Mouse (Mus musculus): ENCODE results near the gene Nynrin. TPM values are rescaled to one million over a fixed set of nuclear protein-coding genes. Genes with fewer than 3 reads are reported as not detected.
A peak's percentile ranks its signal among the peaks of the same experiment; 100 is the strongest.

Gene Nynrin
- polyA plus RNA-seq (2012; rRNA removed), result 2.5 and 3.0 TPM in 2 replicates

- peak within 1 kb of the TSS; percentile 40 for H3K27ac ChIP-seq (ENCODE audit: insufficient read depth, low read length)
- no peak for DNase-seq (ENCODE audit: low read depth in 1 of 2, low spot score in 2 of 2)
- peak within 1 kb of the TSS; percentile 47; the same call in 1 of the 2 replicates for H3K4me3 ChIP-seq (ENCODE audit: extremely low read depth, insufficient read depth, insufficient read length)
- no peaks in the 10 kb centered on the region for H3K36me3 ChIP-seq (ENCODE audit: control insufficient read depth, insufficient read depth, low read length)
- H3K4me1 ChIP-seq (ENCODE audit: control insufficient read depth, insufficient read depth, insufficient read length), result no peaks in the 10 kb centered on the region; the same call in 1 of the 2 replicates
- H3K27me3 ChIP-seq (ENCODE audit: control insufficient read depth, insufficient read depth, low read length), result peaks cover 4% of the 10 kb centered on the region
- TF ChIP-seq POLR2A (IDR thresholded peaks at IDR 0.05; ENCODE audit: low read depth, low read length) (no peak), CTCF (IDR thresholded peaks at IDR 0.05; ENCODE audit: extremely low read depth, insufficient read depth, insufficient read length, insufficient replicate concordance) (no peak)
- WGBS, result 7% methylated on average over 32 of the region's 33 CpGs
Observed at GRCm38 (mm10) chr14:55853621-55854285, at the start of gene Nynrin. Nynrin (plus strand) TSS chr14:55854010.

DNA sequence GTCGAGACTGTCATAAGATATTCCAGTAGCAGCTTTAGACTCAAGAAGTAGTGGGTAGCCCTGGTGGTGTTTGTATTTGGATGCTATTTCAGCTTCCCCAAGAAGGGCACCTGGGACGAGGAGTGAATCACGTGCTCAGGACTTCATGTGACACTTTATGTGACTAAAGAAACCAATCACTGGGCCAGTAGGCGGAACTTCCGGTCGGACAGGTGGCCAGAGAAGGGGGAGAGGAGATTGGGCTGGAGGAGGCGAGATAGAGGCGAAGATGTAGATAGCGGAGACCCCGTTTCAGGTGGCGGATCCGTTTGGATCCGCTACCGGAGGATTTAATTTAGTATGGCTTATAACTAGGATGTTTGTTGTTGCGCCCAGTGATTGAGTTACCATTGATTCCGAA is 38.9 kb upstream of the Nynrin start:
- Histone ChIP-seq H3K4me1 (ENCODE audit: control insufficient read depth, insufficient read depth, insufficient read length) (no peaks in the 10 kb centered on the region), H3K36me3 (ENCODE audit: control insufficient read depth, insufficient read depth, low read length) (no peaks in the 10 kb centered on the region), H3K4me3 (ENCODE audit: extremely low read depth, insufficient read depth, insufficient read length) (peak overlapping the region; percentile 16; the same call in 1 of the 2 replicates), H3K27ac (ENCODE audit: insufficient read depth, low read length) (no peak overlapping the region), H3K27me3 (ENCODE audit: control insufficient read depth, insufficient read depth, low read length) (peaks cover 2% of the 10 kb centered on the region; the same call in 1 of the 2 replicates)
- TF ChIP-seq CTCF (IDR thresholded peaks at IDR 0.05; ENCODE audit: extremely low read depth, insufficient read depth, insufficient read length, insufficient replicate concordance) (no peak), POLR2A (IDR thresholded peaks at IDR 0.05; ENCODE audit: low read depth, low read length) (no peak)
- WGBS, result 27% methylated on average over 16 of the region's 16 CpGs
- DNase-seq (ENCODE audit: low read depth in 1 of 2, low spot score in 2 of 2), result peak in 1 of 2 experiments; percentile 34

DNA sequence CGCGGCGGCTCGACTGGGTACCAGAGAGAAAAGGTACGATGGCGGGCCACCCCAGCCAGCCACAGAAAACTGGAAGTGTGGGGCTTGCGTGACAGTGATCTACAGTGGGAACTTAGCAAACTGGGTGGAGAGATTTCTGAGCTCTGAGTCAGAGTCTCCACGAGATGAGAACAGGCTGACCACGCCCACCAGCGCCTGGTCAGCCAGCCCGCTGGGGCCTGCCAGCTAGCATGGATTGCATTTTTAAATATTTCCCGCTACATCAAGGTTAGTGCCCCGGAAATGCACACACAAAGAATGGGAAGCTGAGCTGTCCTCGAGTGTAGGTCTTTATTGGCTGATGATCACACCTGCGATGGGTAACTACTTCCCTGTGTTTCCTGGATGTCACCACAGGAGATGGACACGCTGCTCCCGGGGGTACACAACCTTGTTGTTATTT is 38.5 kb upstream of the Nynrin start:
- no peaks in the 10 kb centered on the region for H3K4me1 ChIP-seq (ENCODE audit: control insufficient read depth, insufficient read depth, insufficient read length)
- H3K27ac ChIP-seq (ENCODE audit: insufficient read depth, low read length), result no peak overlapping the region
- peaks cover 2% of the 10 kb centered on the region; the same call in 1 of the 2 replicates for H3K27me3 ChIP-seq (ENCODE audit: control insufficient read depth, insufficient read depth, low read length)
- no peak overlapping the region; the same call in 1 of the 2 replicates for H3K4me3 ChIP-seq (ENCODE audit: extremely low read depth, insufficient read depth, insufficient read length)
- no peak for TF ChIP-seq CTCF (IDR thresholded peaks at IDR 0.05; ENCODE audit: extremely low read depth, insufficient read depth, insufficient read length, insufficient replicate concordance)
- no peak for TF ChIP-seq POLR2A (IDR thresholded peaks at IDR 0.05; ENCODE audit: low read depth, low read length)
- DNase-seq (ENCODE audit: low read depth in 1 of 2, low spot score in 2 of 2), result no peak
- H3K36me3 ChIP-seq (ENCODE audit: control insufficient read depth, insufficient read depth, low read length), result no peaks in the 10 kb centered on the region
- WGBS, result 33% methylated on average over 17 of the region's 17 CpGs

DNA sequence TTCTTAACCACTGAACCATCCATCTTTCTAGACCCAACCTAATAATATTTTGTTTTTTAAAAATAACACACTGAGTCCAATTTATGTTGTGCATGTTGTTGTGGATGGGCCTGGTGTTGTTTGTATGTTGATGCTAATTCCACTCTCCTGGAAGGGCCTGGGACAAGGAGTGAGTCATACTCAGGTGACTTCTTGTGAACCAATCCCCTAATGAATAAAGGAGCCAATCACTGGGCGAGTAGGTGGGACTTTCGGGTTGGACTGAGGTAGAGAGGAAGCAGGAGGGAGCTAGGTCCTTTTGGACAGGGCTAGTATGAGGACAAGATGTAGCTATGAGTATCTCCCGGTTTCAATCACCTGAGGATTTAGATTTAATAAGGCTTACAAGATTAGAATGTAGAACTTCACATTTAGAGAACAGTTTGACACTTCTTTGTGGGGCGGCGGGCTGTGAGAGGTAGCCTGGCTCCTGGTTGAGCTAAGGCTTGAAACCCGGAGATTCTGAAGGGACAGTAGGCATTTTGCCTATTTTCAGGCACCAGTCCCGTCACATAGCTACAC is 33.9 kb upstream of the Nynrin start:
- Histone ChIP-seq H3K27me3 (ENCODE audit: control insufficient read depth, insufficient read depth, low read length) (peaks cover 21% of the 10 kb centered on the region), H3K4me3 (ENCODE audit: extremely low read depth, insufficient read depth, insufficient read length) (no peak overlapping the region), H3K27ac (ENCODE audit: insufficient read depth, low read length) (no peak overlapping the region), H3K4me1 (ENCODE audit: control insufficient read depth, insufficient read depth, insufficient read length) (no peaks in the 10 kb centered on the region), H3K36me3 (ENCODE audit: control insufficient read depth, insufficient read depth, low read length) (no peaks in the 10 kb centered on the region)
- WGBS, result 87% methylated on average over 7 of the region's 7 CpGs
- DNase-seq (ENCODE audit: low read depth in 1 of 2, low spot score in 2 of 2), result no peak
- TF ChIP-seq CTCF (IDR thresholded peaks at IDR 0.05; ENCODE audit: extremely low read depth, insufficient read depth, insufficient read length, insufficient replicate concordance) (no peak), POLR2A (IDR thresholded peaks at IDR 0.05; ENCODE audit: low read depth, low read length) (no peak)

DNA sequence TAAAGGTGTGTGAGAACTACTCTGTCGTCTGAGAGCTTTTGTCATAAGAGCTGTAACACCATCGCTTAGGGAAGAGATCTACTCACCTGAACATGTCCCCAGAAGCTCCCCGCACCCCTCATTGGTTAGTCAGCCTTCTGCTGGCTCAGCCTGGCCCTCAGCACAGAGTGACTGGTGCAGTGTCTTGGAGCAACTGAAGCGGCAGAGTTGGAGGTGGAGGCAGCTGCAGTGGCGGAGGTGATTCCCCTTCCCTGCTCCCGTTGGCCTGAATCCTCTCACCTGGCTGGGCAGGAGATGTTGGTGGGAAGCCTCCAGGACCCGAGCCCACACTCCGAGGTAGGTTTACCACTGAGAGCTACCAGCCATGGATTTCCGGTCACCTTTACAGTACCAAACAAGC is 33.2 kb upstream of the Nynrin start:
- no peak for TF ChIP-seq CTCF (IDR thresholded peaks at IDR 0.05; ENCODE audit: extremely low read depth, insufficient read depth, insufficient read length, insufficient replicate concordance)
- Histone ChIP-seq H3K27me3 (ENCODE audit: control insufficient read depth, insufficient read depth, low read length) (peaks cover 25% of the 10 kb centered on the region), H3K27ac (ENCODE audit: insufficient read depth, low read length) (no peak overlapping the region), H3K4me3 (ENCODE audit: extremely low read depth, insufficient read depth, insufficient read length) (no peak overlapping the region), H3K4me1 (ENCODE audit: control insufficient read depth, insufficient read depth, insufficient read length) (no peaks in the 10 kb centered on the region; the same call in 1 of the 2 replicates), H3K36me3 (ENCODE audit: control insufficient read depth, insufficient read depth, low read length) (no peaks in the 10 kb centered on the region)
- 85% methylated on average over 9 of the region's 9 CpGs for WGBS
- DNase-seq (ENCODE audit: low read depth in 1 of 2, low spot score in 2 of 2), result no peak

DNA sequence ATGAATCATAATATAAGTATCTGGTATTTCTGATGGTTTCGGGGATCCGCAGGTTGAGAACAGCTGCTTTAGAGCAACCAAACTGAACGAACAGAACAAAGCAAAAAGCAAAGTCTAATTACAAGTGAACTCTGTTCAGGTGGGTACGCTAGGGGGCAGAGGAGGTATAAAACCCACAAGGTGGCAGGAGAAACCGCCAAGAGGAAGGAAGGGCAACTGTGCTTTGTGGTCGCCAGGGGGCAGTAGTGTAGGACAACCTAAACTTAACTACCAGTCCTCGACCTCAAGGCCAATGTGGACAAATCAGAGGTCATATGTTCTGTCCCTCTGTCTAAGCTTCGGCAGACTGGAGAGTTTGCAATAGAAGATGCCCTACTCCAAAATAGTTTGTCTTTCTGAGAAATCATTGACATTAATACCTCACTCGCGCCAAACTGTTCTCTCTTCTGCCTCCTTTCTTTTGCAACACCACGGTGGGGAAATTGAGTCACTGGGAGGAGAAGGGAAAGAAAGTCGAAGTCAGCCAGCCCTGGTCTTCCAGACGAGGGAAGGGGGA is 31.3 kb upstream of the Nynrin start:
- Histone ChIP-seq H3K27me3 (ENCODE audit: control insufficient read depth, insufficient read depth, low read length) (peaks cover 37% of the 10 kb centered on the region), H3K27ac (ENCODE audit: insufficient read depth, low read length) (no peak overlapping the region), H3K36me3 (ENCODE audit: control insufficient read depth, insufficient read depth, low read length) (no peaks in the 10 kb centered on the region), H3K4me3 (ENCODE audit: extremely low read depth, insufficient read depth, insufficient read length) (no peak overlapping the region), H3K4me1 (ENCODE audit: control insufficient read depth, insufficient read depth, insufficient read length) (no peaks in the 10 kb centered on the region; the same call in 1 of the 2 replicates)
- WGBS, result 2% methylated on average over 13 of the region's 13 CpGs
- TF ChIP-seq POLR2A (IDR thresholded peaks at IDR 0.05; ENCODE audit: low read depth, low read length) (no peak), CTCF (IDR thresholded peaks at IDR 0.05; ENCODE audit: extremely low read depth, insufficient read depth, insufficient read length, insufficient replicate concordance) (peak; percentile 77; the same call in 1 of the 2 replicates)
- peak; percentile 63 to 70 for DNase-seq (ENCODE audit: low read depth in 1 of 2, low spot score in 2 of 2)

All from spleen, adult 2 months (tissue).